25 mouse cellular contexts compared by ENCODE assay signal in genomic region chr6:135797371-135798033, GRCm38 (mm10).
DNase-seq lines count a peak whose midpoint lies in the region; ATAC-seq and TF ChIP-seq lines count a peak whose summit lies in the region.
"Had no signal": no experiment of that assay in that cellular context is flagged by ENCODE, and none has a peak within 500 bp of the region (broad histone marks: within the 10 kb centered on the region; RNA-seq: fewer than 3 reads in every experiment).

No protein-coding gene starts in this region.

- no peak overlapping the region for H3K9ac ChIP-seq in kidney, embryonic 16.5 days (replicated peaks; ENCODE audit: low read length)
- H3K9ac ChIP-seq: hindbrain, embryonic 13.5 days; intestine, embryonic 15.5 days; limb, embryonic 12.5 days; liver, postnatal 0 days; neural tube, embryonic 13.5 days had no signal

- ATAC-seq in kidney, embryonic 16.5 days (ENCODE audit: low FRiP score, low TSS enrichment): peak; percentile 29; the same call in 1 of the 2 replicates
- ATAC-seq: forebrain, embryonic 16.5 days; intestine, embryonic 15.5 days; liver, postnatal 0 days; lung, postnatal 0 days; midbrain, embryonic 16.5 days had no signal

- TF ChIP-seq CTCF in kidney, adult 2 months (conservative IDR thresholded peaks at IDR 0.05; ENCODE audit: insufficient read depth, insufficient read length, low read depth, low read length): no peak

- no peak for TF ChIP-seq POLR2A in kidney, adult 2 months (IDR thresholded peaks at IDR 0.05; ENCODE audit: low read depth, low read length)

- no peaks in the 10 kb centered on the region for H3K27me3 ChIP-seq in heart, embryonic 10.5 days (ENCODE audit: insufficient read depth, poor library complexity, severe bottlenecking)
- no peaks in the 10 kb centered on the region for H3K27me3 ChIP-seq in kidney, embryonic 16.5 days (ENCODE audit: insufficient read depth, low read length)
- no peaks in the 10 kb centered on the region for H3K27me3 ChIP-seq in kidney, adult 2 months (replicated peaks; ENCODE audit: control insufficient read depth, insufficient read depth, low read length)
- H3K27me3 ChIP-seq: hindbrain, embryonic 13.5 days; intestine, embryonic 15.5 days; limb, embryonic 12.5 days; neural tube, embryonic 13.5 days had no signal

- H3K4me3 ChIP-seq in heart, embryonic 10.5 days: no peak overlapping the region
- H3K4me3 ChIP-seq in kidney, embryonic 16.5 days (ENCODE audit: low read length): no peak overlapping the region
- no peak overlapping the region for H3K4me3 ChIP-seq in kidney, adult 2 months (ENCODE audit: insufficient read depth, low read depth, low read length)
- H3K4me3 ChIP-seq: forebrain, embryonic 10.5 days; hindbrain, embryonic 13.5 days; intestine, embryonic 15.5 days; limb, embryonic 12.5 days; midbrain, embryonic 10.5 days; myocyte; neural tube, embryonic 13.5 days had no signal

- WGBS in heart, embryonic 10.5 days: 74% methylated on average over 10 of the region's 10 CpGs
- WGBS in kidney, embryonic 16.5 days: 47% methylated on average over 10 of the region's 10 CpGs
- WGBS in kidney, adult 2 months: 57% methylated on average over 10 of the region's 10 CpGs

- no peaks in the 10 kb centered on the region for H3K36me3 ChIP-seq in heart, embryonic 10.5 days
- H3K36me3 ChIP-seq in kidney, embryonic 16.5 days (ENCODE audit: insufficient read depth, low read length): no peaks in the 10 kb centered on the region
- H3K36me3 ChIP-seq in kidney, adult 2 months (ENCODE audit: control insufficient read depth, insufficient read depth, low read length): no peaks in the 10 kb centered on the region
- H3K36me3 ChIP-seq: forebrain, embryonic 10.5 days; hindbrain, embryonic 13.5 days; intestine, embryonic 15.5 days; limb, embryonic 12.5 days; midbrain, embryonic 10.5 days; neural tube, embryonic 13.5 days had no signal

- no peak overlapping the region for H3K4me2 ChIP-seq in kidney, embryonic 16.5 days (replicated peaks; ENCODE audit: low read depth, low read length)
- H3K4me2 ChIP-seq: hindbrain, embryonic 13.5 days; intestine, embryonic 15.5 days; limb, embryonic 12.5 days; liver, embryonic 11.5 days; neural tube, embryonic 13.5 days had no signal

- no peak overlapping the region for H3K27ac ChIP-seq in heart, embryonic 10.5 days
- peak overlapping the region; percentile 35 for H3K27ac ChIP-seq in kidney, embryonic 16.5 days (ENCODE audit: low read length)
- H3K27ac ChIP-seq in kidney, adult 2 months (ENCODE audit: insufficient read depth, low read depth, low read length): no peak overlapping the region
- H3K27ac ChIP-seq: forebrain, embryonic 10.5 days; hindbrain, embryonic 13.5 days; intestine, embryonic 15.5 days; limb, embryonic 12.5 days; midbrain, embryonic 10.5 days; neural tube, embryonic 13.5 days had no signal

- no peaks in the 10 kb centered on the region for H3K9me3 ChIP-seq in heart, embryonic 10.5 days
- H3K9me3 ChIP-seq in kidney, embryonic 16.5 days (ENCODE audit: low read length): no peaks in the 10 kb centered on the region
- H3K9me3 ChIP-seq: forebrain, embryonic 10.5 days; hindbrain, embryonic 13.5 days; intestine, embryonic 15.5 days; limb, embryonic 12.5 days; midbrain, embryonic 10.5 days; neural tube, embryonic 13.5 days had no signal

- H3K4me1 ChIP-seq in heart, embryonic 10.5 days: no peaks in the 10 kb centered on the region
- peaks cover 27% of the 10 kb centered on the region for H3K4me1 ChIP-seq in kidney, embryonic 16.5 days (ENCODE audit: insufficient read depth, low read length)
- no peaks in the 10 kb centered on the region for H3K4me1 ChIP-seq in kidney, adult 2 months (ENCODE audit: control insufficient read depth, insufficient read depth, low read length)
- H3K4me1 ChIP-seq: forebrain, embryonic 10.5 days; intestine, embryonic 15.5 days; limb, embryonic 12.5 days; midbrain, embryonic 10.5 days; neural tube, embryonic 13.5 days had no signal

- DNase-seq in heart, embryonic 10.5 days (ENCODE audit: low spot score): peak; percentile 55
- DNase-seq in heart, adult 8-10 months (ENCODE audit: low spot score): no peak
- no peak for DNase-seq in kidney, adult 2 months
- DNase-seq in right cerebral cortex, adult 18-20 months: peak; percentile 76
- no peak for DNase-seq in right cerebral cortex, postnatal 4 days
- no peak for DNase-seq in lung, postnatal 25 days (ENCODE audit: low spot score)
- DNase-seq: adrenal gland, adult 2 months; cerebellum, adult 11-12 months; gastrocnemius, postnatal 10 days; kidney, postnatal 25 days; liver, postnatal 0 days; thymus, adult 2 months; thymus, postnatal 4 days had no signal

Comparison
In these comparisons a context has a peak if more than half of its experiments do, and no peak if none do; other contexts are left out.
1. DNase-seq: peak in heart, embryonic 10.5 days (single experiment) and right cerebral cortex, adult 18-20 months (single experiment); none in heart, adult 8-10 months (single experiment), kidney, adult 2 months (single experiment), right cerebral cortex, postnatal 4 days (single experiment) and lung, postnatal 25 days (single experiment).